Mouse (Mus musculus) heart, embryonic 13.5 days (tissue): ENCODE data around the gene Tmod1. TPM values are rescaled to one million over a fixed set of nuclear protein-coding genes. Genes with fewer than 3 reads are reported as not detected.

Experiments
- ATAC-seq: fragments of 200-750 bp; cut with Nextera tagmentation; 2 replicates; pipeline ENCODE4 v1.8.0; 2017; ENCODE audit warnings: moderate TSS enrichment; ENCODE audit not compliant: insufficient number of reproducible peaks, low FRiP score, low TSS enrichment; ENCODE audit errors: extremely low read depth
- H3K27ac ChIP-seq: fragments of 300-500 bp; sonication (generic); replicated peaks from 2 replicates; pipeline ENCODE4 v1.5.1; 2015; ENCODE audit warnings: moderate library complexity, mild to moderate bottlenecking, inconsistent platforms
- H3K27me3 ChIP-seq: fragments of 300-500 bp; sonication (generic); replicated peaks from 2 replicates; pipeline ENCODE4 v1.6.1; 2015; ENCODE audit warnings: mild to moderate bottlenecking, inconsistent platforms
- H3K36me3 ChIP-seq: fragments of 300-500 bp; sonication (generic); 2 replicates; pipeline ENCODE4 v1.6.1; 2015; ENCODE audit warnings: mild to moderate bottlenecking, inconsistent platforms
- H3K4me1 ChIP-seq: fragments of 300-500 bp; sonication (generic); 2 replicates; pipeline ENCODE4 v1.6.1; 2015; ENCODE audit warnings: inconsistent platforms
- H3K4me2 ChIP-seq: fragments of 300-500 bp; sonication (generic); 2 replicates; pipeline ENCODE4 v1.6.1; 2015; ENCODE audit warnings: inconsistent platforms, mild to moderate bottlenecking, moderate library complexity
- H3K4me3 ChIP-seq: fragments of 300-500 bp; sonication (generic); 2 replicates; pipeline ENCODE4 v1.5.1; 2015; ENCODE audit warnings: moderate library complexity, mild to moderate bottlenecking, inconsistent platforms
- H3K9ac ChIP-seq: fragments of 300-500 bp; sonication (generic); 2 replicates; pipeline ENCODE4 v1.6.1; 2015; ENCODE audit warnings: inconsistent platforms, mild to moderate bottlenecking, moderate library complexity
- H3K9me3 ChIP-seq: fragments of 300-500 bp; sonication (generic); 2 replicates; pipeline ENCODE4 v1.6.1; 2016; ENCODE audit warnings: inconsistent platforms
- WGBS: fragments of 180-500 bp; shearing (Covaris S2); methylation state at CpG from one replicate; pipeline ENCODE4 v1.1.7; 2015; ENCODE audit warnings: mixed read lengths; 5-methylcytosine and 5-hydroxymethylcytosine counted together
- polyA plus RNA-seq: library from polyadenylated mRNA; unstranded; fragments of >200 nt; fragmentation: Nextera tagmentation; extraction: Ambion mirVana; gene quantifications from 2 replicates; pipeline ENCODE4 v1.2.1, GENCODE M21; 2015

The Tmod1 gene
- polyA plus RNA-seq, 1 experiment from 2014 or later: 171 TPM

- H3K4me3 ChIP-seq: no peak overlapping the region
- 72% methylated on average over 9 of the region's 9 CpGs for WGBS
- H3K9ac ChIP-seq: no peak overlapping the region
- peaks cover 54% of the 10 kb centered on the region for H3K36me3 ChIP-seq
- H3K27ac ChIP-seq: peak overlapping the region; percentile 59; the same call in 1 of the 2 replicates
- H3K4me1 ChIP-seq: peaks cover 50% of the 10 kb centered on the region
- H3K4me2 ChIP-seq: no peak overlapping the region
- ATAC-seq: no peak
- H3K9me3 ChIP-seq: peaks cover 12% of the 10 kb centered on the region
- H3K27me3 ChIP-seq: no peaks in the 10 kb centered on the region
These were observed 14.8 kb downstream of the Tmod1 start for GRCm38 (mm10) chr4:46053323-46054107.

- Histone ChIP-seq H3K27ac (0 out of 2 replicates have a peak overlapping the region, but pooled peaks have one; percentile 20), H3K4me1 (peaks cover 71% of the 10 kb centered on the region), H3K9ac (no peak overlapping the region), H3K4me3 (no peak overlapping the region), H3K27me3 (no peaks in the 10 kb centered on the region), H3K9me3 (peaks cover 12% of the 10 kb centered on the region), H3K4me2 (no peak overlapping the region), H3K36me3 (peaks cover 35% of the 10 kb centered on the region)
- no peak for ATAC-seq
- WGBS: 84% methylated on average over 5 of the region's 5 CpGs
These were observed 17.4 kb downstream of the Tmod1 start for GRCm38 (mm10) chr4:46056163-46056562.

- Histone ChIP-seq H3K4me3 (no peak overlapping the region), H3K27ac (no peak overlapping the region), H3K9me3 (peaks cover 6% of the 10 kb centered on the region; the same call in 1 of the 2 replicates), H3K4me2 (no peak overlapping the region), H3K9ac (no peak overlapping the region), H3K36me3 (peaks cover 41% of the 10 kb centered on the region), H3K27me3 (peaks cover 4% of the 10 kb centered on the region; the same call in 1 of the 2 replicates), H3K4me1 (peaks cover 76% of the 10 kb centered on the region)
- WGBS: 90% methylated on average over 12 of the region's 12 CpGs
- no peak for ATAC-seq
These were observed 22.7 kb downstream of the Tmod1 start for GRCm38 (mm10) chr4:46061259-46061962.

- Histone ChIP-seq H3K9me3 (no peaks in the 10 kb centered on the region), H3K4me3 (no peak overlapping the region), H3K4me2 (0 out of 2 replicates have a peak overlapping the region, but pooled peaks have one; percentile 16), H3K4me1 (peaks cover 90% of the 10 kb centered on the region), H3K36me3 (peaks cover 53% of the 10 kb centered on the region), H3K9ac (peak overlapping the region; percentile 60), H3K27ac (peak overlapping the region; percentile 88), H3K27me3 (peaks cover 4% of the 10 kb centered on the region; the same call in 1 of the 2 replicates)
- ATAC-seq: no peak
- 74% methylated on average over 4 of the region's 4 CpGs for WGBS
These were observed 25.1 kb downstream of the Tmod1 start for GRCm38 (mm10) chr4:46063841-46064240.

- Histone ChIP-seq H3K27ac (peak overlapping the region; percentile 88), H3K4me1 (peaks cover 86% of the 10 kb centered on the region), H3K36me3 (peaks cover 56% of the 10 kb centered on the region), H3K4me2 (0 out of 2 replicates have a peak overlapping the region, but pooled peaks have one; percentile 16), H3K4me3 (no peak overlapping the region), H3K9me3 (no peaks in the 10 kb centered on the region), H3K9ac (peak overlapping the region; percentile 60), H3K27me3 (peaks cover 4% of the 10 kb centered on the region; the same call in 1 of the 2 replicates)
- no peak for ATAC-seq
- 21% methylated on average over 8 of the region's 8 CpGs for WGBS
These were observed 25.5 kb downstream of the Tmod1 start for GRCm38 (mm10) chr4:46064263-46064662.

GRCm38 (mm10) chr4:46064961-46065360 is 26.2 kb downstream of the Tmod1 start:
- Histone ChIP-seq H3K27me3 (peaks cover 4% of the 10 kb centered on the region; the same call in 1 of the 2 replicates), H3K9ac (peak overlapping the region; percentile 60; the same call in 1 of the 2 replicates), H3K4me3 (no peak overlapping the region), H3K27ac (peak overlapping the region; percentile 88), H3K4me2 (peak overlapping the region; percentile 16; the same call in 1 of the 2 replicates), H3K9me3 (no peaks in the 10 kb centered on the region), H3K4me1 (peaks cover 79% of the 10 kb centered on the region), H3K36me3 (peaks cover 62% of the 10 kb centered on the region)
- WGBS: 55% methylated on average over 3 of the region's 3 CpGs
- ATAC-seq: 0 out of 2 replicates have a peak, but pooled peaks have one; percentile 11

GRCm38 (mm10) chr4:46065695-46066340 is 27.1 kb downstream of the Tmod1 start:
- WGBS: 23% methylated on average over 8 of the region's 8 CpGs
- H3K4me1 ChIP-seq: peaks cover 72% of the 10 kb centered on the region
- H3K4me3 ChIP-seq: no peak overlapping the region
- H3K9ac ChIP-seq: 0 out of 2 replicates have a peak overlapping the region, but pooled peaks have one; percentile 60
- H3K9me3 ChIP-seq: no peaks in the 10 kb centered on the region
- H3K36me3 ChIP-seq: peaks cover 66% of the 10 kb centered on the region
- peak overlapping the region; percentile 30 for H3K4me2 ChIP-seq
- ATAC-seq: no peak
- peak overlapping the region; percentile 88 for H3K27ac ChIP-seq
- H3K27me3 ChIP-seq: peaks cover 4% of the 10 kb centered on the region; the same call in 1 of the 2 replicates

- Histone ChIP-seq H3K36me3 (peaks cover 61% of the 10 kb centered on the region), H3K4me3 (no peak overlapping the region), H3K27me3 (peaks cover 4% of the 10 kb centered on the region; the same call in 1 of the 2 replicates), H3K27ac (peak overlapping the region; percentile 58; the same call in 1 of the 2 replicates), H3K9ac (no peak overlapping the region), H3K4me2 (no peak overlapping the region), H3K9me3 (no peaks in the 10 kb centered on the region), H3K4me1 (peaks cover 74% of the 10 kb centered on the region)
- ATAC-seq: no peak
- WGBS: 52% methylated on average over 3 of the region's 3 CpGs
These were observed 29.3 kb downstream of the Tmod1 start for GRCm38 (mm10) chr4:46068060-46068459.

- no peak overlapping the region for H3K4me2 ChIP-seq
- H3K4me3 ChIP-seq: no peak overlapping the region
- H3K9me3 ChIP-seq: no peaks in the 10 kb centered on the region
- H3K27me3 ChIP-seq: peaks cover 4% of the 10 kb centered on the region; the same call in 1 of the 2 replicates
- no peak overlapping the region for H3K9ac ChIP-seq
- peaks cover 56% of the 10 kb centered on the region for H3K36me3 ChIP-seq
- H3K4me1 ChIP-seq: peaks cover 74% of the 10 kb centered on the region
- no peak for ATAC-seq
- peak overlapping the region; percentile 58; the same call in 1 of the 2 replicates for H3K27ac ChIP-seq
- 58% methylated on average over 1 of the region's 1 CpGs for WGBS
These were observed 29.8 kb downstream of the Tmod1 start for GRCm38 (mm10) chr4:46068573-46068972.

GRCm38 (mm10) chr4:46069851-46070482 is 31.2 kb downstream of the Tmod1 start:
- WGBS: 84% methylated on average over 6 of the region's 6 CpGs
- no peaks in the 10 kb centered on the region for H3K9me3 ChIP-seq
- no peak overlapping the region for H3K4me3 ChIP-seq
- no peaks in the 10 kb centered on the region; the same call in 1 of the 2 replicates for H3K27me3 ChIP-seq
- H3K9ac ChIP-seq: no peak overlapping the region
- H3K4me1 ChIP-seq: peaks cover 74% of the 10 kb centered on the region
- no peak for ATAC-seq
- H3K36me3 ChIP-seq: peaks cover 54% of the 10 kb centered on the region
- H3K4me2 ChIP-seq: no peak overlapping the region
- H3K27ac ChIP-seq: no peak overlapping the region
